Mouse (Mus musculus): ENCODE results near the gene Dclre1c.
A peak's percentile ranks its signal among the peaks of the same experiment; 100 is the strongest.

DNA sequence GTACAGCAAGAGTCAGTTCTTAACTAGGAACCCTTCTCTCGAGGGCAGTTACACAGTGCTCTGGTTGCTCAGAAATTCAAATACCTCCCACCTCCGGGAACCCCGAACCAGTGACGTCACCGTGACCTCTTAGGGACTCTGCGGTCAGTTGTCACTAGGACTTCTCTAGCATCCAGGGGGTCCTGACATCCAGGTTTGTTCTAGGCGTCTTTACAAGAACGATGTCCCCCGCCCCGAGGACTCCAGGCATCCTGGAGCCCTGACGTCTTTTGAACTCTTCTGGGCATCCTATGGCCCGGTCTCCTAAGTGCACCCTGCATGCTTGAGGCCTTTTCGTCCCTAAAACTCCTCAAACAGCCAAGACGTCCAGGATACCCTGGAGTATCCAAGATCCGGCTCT, 88.1 kb downstream of the Dclre1c start:
- no peak for TF ChIP-seq BHLHE40 (IDR thresholded peaks at IDR 0.05; ENCODE audit: low read depth, low read length)
- TF ChIP-seq EP300 (IDR thresholded peaks at IDR 0.05; ENCODE audit: low read length) = no peak
- TF ChIP-seq ZKSCAN1 (IDR thresholded peaks at IDR 0.05; ENCODE audit: borderline replicate concordance, low read depth, low read length) = no peak
- TF ChIP-seq RCOR1 (conservative IDR thresholded peaks at IDR 0.05; ENCODE audit: low read depth, low read length) = no peak
- no peak for TF ChIP-seq POLR2A (IDR thresholded peaks at IDR 0.05; ENCODE audit: low read depth, low read length)
- no peak for TF ChIP-seq ZC3H11A (IDR thresholded peaks at IDR 0.05; ENCODE audit: low read depth, low read length)
- no peak for TF ChIP-seq USF2 (conservative IDR thresholded peaks at IDR 0.05; ENCODE audit: low read depth, low read length)
- peak; percentile 21; the same call in 1 of the 2 replicates for TF ChIP-seq ETS1 (conservative IDR thresholded peaks at IDR 0.05; ENCODE audit: low read depth, low read length)
- TF ChIP-seq CTCF (conservative IDR thresholded peaks at IDR 0.05 in 1 of 2, IDR thresholded peaks at IDR 0.05 in 1 of 2; ENCODE audit: low read depth in 2 of 2, low read length in 2 of 2) = no peak
- no peak for TF ChIP-seq IRF4 (IDR thresholded peaks at IDR 0.05; ENCODE audit: low read depth, low read length)
- TF ChIP-seq TCF12 (IDR thresholded peaks at IDR 0.05; ENCODE audit: low read depth, low read length) = no peak
- no peak for TF ChIP-seq ZNF384 (IDR thresholded peaks at IDR 0.05; ENCODE audit: low read depth, low read length)
- no peak for TF ChIP-seq MAFK (IDR thresholded peaks at IDR 0.05; ENCODE audit: insufficient replicate concordance, low read length)
- TF ChIP-seq MAX (IDR thresholded peaks at IDR 0.05; ENCODE audit: low read length) = no peak

All from CH12.LX (cell line).